Mouse (Mus musculus): ENCODE measurements around the gene Jmjd6. TPM values are rescaled to one million over a fixed set of nuclear protein-coding genes. Genes with fewer than 3 reads are reported as not detected.
"Not testable (repeated sequence)": the region's sequence is repeated elsewhere in the genome, so short reads cannot be mapped to it uniquely, and the experiment has no call there.

Gene Jmjd6
- total RNA-seq, 2 experiments from 2014 or later, result 33.3 to 37.8 TPM

- intact Hi-C loops (cut with DNase I), result loop anchor here (1.0 kb wide), 1 partner anchor 9 kb away; the partner anchor contains the start of genes Jmjd6 and Mettl23
- peak; percentile 85 to 89 for DNase-seq
These were observed 9.1 kb upstream of the Jmjd6 start, which contains the start of gene Mfsd11 for GRCm38 (mm10) chr11:116852291-116852890. Gene Mfsd11 (plus strand): TSS chr11:116852440.

DNA sequence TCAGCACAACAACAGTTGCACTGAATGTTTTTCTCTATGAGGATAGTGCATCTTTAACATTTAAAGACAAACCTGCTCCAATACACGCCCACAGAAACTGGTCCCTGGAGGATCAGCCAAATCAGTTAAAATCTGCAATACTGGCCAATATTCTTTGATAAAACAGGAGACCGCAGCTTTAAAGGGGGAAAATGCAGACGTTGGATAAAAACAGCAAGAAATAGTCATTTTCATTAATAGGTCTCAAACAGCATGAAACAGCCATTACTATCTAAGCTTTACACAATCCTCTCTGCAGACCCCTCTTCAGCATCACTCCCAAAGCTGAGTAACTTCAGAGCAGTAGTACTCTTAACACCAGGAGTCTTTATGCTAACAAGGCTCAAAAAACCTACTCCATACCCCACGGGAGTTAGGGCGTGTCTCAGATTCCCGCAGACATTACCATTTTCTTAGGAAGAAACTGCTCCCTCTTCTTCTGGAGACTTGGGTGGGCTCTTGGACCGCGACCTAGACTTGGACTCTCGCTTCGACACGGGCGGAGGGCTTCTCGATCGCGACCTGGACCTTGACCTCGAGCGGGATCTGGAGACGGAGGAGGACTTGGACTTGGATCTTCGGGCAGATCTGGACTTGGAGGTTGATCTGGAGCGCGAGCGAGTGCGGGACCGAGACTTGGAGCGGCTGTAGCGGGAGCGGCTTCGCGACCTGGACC, 8.5 kb upstream of the Jmjd6 start:
- no peak for DNase-seq
- intact Hi-C loops (cut with DNase I), result loop anchor here (1.0 kb wide), 1 partner anchor 8 kb away; the partner anchor contains the start of genes Jmjd6 and Mettl23

DNA sequence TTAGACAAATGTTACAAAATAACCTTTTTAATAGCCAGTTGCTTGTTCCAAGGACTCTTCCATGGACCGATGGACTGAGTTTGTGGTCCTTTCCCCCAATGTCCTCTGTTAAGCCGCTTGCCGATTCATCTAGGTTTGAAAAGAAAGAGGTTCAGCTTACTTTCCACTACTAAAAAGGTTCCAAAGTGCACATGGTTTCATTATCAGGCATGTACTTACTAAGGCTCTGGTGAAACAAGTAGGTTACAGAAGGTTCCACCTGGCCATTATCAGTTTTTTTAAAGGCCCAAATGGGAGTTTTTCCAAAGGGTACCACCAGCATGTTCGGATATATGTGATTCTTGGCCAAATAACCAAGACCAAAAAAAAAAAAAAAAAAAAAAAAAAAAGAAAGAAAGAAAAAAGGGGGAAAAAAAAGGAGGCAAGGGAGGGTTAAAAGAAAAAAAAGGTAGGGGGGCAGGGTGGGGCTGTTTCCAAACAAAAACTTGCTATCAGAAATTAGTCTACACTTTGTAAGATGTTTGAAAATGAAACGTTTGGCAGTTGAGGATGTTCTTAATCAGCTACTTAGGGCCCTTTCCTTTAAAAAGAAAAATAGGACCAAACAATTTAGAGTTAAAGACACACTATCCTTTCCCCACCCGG, 7.7 kb upstream of the Jmjd6 start:
- intact Hi-C loops (cut with DNase I), result no loop called here
- DNase-seq, result no peak

DNA sequence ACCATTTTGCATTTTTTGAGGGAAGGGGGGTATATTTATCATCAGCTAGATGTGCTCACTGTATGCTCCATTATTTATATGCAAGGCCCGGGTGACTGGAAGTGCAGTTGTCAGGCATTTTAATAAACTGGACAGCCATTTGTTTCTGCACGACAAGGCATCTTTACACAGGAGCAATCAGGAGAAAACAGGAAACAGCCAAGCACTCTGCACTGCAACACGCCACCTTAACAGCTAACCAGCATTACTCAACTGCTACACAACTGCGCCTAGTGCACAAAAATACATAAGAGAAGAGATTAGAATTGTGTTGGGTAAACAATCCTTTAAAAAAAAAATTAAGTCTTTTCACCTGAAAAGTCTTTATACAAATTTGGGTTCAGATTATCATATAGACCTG, 6.8 kb upstream of the Jmjd6 start:
- DNase-seq, result no peak
- intact Hi-C loops (cut with DNase I), result no loop called here

DNA sequence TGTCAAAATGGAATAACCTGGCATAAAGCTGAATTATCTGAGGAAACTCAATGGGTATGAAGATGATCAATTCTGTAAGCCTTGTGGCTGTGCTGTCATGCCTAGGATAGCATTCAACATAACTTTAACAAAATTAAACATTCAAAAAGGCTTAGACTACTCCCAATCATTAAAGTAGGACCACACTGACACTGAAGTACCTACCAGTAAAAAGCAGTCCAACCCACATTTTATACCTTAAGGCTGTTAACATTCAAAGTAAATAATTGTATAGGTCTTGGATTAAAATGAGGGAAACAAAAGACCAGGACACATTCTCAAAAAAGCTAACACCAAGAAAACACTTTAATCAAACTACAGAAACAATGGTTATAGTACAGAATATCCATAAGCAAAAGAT, 6.3 kb upstream of the Jmjd6 start:
- intact Hi-C loops (cut with DNase I), result no loop called here
- no peak for DNase-seq

DNA sequence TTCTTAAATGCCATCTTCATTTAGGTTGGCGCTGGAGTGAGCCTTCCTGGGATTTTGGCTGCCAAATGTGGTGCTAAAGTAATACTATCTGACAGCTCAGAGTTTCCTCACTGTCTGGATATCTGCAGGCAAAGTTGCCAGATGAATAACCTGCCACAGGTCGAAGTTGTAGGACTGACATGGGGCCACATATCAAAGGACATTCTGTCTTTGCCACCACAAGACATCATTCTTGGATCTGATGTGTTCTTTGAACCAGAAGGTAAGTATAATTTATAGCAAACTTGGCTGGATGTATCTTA, 5.6 kb upstream of the Jmjd6 start:
- intact Hi-C loops (cut with DNase I); DNase-seq: not testable (repeated sequence)

DNA sequence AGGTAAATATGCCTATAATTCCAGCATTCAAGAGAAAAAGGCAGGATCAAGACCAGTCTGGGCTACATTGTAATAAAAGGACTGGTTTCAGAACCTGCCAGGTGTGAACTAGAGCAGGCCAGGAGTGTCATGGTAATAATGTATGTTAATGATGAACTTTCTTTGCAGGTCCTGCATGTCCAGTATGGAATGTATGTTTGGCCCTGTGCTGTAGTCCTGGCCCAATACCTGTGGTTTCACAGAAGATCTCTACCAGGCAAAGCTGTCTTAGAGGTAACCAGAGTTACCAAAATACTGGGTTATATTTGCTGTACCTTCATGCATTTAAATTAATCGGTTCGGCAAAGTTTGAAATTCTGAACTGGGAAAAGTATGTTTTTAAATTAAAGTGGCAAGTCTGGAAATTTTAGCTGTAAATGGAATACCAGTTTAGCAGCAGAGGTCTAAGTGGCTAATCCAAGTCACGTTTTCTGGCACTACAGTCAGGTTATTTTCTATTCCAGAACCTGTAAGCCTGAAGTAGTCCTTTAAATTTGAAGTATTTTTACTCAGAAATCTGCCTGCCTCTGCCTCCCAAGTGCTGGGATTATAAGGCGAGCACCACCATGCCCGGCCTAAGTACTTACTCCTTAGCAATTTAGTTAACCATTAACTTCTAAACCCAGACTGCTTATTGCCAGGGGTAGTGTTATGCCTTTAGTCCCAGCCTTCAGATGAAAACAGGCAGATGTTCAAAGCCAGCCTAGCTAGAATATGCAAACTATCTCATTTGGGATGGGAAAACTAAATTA, 5.0 kb upstream of the Jmjd6 start:
- intact Hi-C loops (cut with DNase I), result no loop called here
- no peak for DNase-seq

DNA sequence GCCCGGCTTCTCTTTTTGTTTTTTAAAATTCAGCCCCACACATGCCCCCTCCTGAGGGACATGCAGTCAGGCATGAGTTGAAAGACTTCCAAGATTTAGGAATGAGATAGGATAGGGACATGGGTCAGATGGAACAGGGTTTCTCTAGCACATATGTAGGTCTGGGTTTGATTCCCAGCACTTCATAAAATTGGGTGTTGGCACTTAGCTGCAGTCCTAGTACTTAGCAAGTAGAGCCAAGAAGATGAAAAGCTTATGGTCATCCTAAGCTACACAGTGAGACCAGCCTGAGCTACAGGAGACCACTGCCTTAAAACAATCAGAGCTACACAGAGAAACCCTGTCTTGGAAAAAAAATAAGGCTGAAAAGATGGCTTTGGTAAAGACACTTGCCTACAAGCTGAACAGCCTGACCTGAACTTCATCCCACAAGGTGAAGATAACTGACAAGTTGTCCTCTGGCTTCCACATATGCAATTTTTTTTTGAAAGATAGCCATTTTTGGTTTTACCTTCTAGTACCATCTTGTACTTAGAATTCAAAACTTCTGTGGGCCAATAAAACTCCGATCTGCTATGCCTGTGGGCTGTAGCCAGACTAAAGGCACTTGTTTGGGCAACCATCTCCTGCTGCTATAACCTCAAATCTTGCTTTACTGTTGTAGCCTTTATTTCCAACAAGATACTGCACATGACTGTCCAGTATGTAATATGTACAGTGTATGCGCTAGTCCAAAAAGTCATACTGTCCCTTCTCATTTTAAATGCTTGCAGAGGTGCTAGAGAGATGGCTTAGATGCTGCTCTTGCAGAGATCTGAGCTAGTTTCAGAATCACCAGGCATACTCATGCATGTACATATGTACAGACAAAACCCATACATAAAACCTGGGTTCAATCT, 4.2 kb upstream of the Jmjd6 start:
- DNase-seq, result no peak
- intact Hi-C loops (cut with DNase I), result no loop called here

- no peak for DNase-seq
- intact Hi-C loops (cut with DNase I), result no loop called here
These were observed 3.4 kb upstream of the Jmjd6 start for GRCm38 (mm10) chr11:116846593-116847181.

DNA sequence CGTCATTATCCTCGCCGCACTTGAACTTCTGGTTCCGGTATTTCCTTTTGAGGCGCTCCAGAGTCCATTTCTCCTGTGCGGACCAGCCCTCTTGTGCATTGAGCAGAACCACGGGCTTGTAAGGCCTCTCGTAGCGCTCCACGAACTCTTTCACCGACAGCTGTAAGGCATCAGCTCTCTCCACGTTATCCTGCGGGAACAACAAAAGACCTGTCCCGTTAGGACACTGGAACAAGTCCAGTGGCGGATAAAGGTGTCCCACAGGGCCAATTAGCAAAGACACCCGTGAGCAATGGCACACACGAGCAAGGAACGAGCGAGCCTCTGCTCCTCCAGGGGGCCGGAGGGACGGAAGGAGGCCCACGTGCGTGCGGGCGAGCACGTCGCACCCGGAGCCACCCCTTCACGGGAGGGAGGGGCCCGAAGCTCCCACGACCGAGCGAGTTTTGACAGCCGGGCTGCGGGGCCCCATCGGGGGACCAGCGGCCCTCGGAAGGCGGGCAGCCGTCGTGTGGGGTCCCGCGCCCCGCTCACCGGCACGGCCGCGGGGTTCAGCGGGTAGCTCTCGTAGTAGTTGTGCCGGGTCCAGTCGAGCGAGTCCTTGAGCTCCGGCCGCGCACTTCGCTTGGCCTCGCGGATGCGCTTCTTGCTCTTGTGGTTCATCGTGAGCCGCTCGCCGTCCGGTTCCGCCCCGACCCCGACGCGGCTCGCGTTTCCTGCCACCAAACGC, 553 bp downstream of the Jmjd6 start:
- DNase-seq, result peak; percentile 76 to 78
- intact Hi-C loops (cut with DNase I), result loop anchor here (1.0 to 2.0 kb wide), 2 partner anchors 10 to 14 kb away; partner anchors contain the start of genes Mfsd11 and Mxra7

- intact Hi-C loops (cut with DNase I), result no loop called here
- no peak for DNase-seq
These were observed 2.5 kb downstream of the Jmjd6 start for GRCm38 (mm10) chr11:116840748-116841147.

DNA sequence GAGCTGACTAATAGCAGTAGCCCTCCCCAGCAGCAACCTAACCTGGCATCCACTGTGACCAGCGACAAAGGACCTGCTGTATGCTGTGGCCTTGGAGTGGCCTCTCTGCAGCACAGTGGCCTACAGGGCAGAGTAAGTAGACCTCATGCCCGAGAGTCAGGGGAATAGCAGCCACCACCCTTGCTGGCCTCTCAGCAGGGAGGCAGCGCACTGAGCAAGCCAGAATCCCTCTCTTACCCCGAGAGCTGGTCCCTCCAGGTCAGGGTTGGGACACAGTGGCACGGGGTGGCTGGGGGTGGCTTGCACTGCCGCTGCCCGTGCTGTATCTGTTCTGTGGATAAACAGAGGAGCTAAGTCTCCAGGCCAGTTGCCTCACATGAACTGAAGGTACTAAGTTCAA, 3.6 kb downstream of the Jmjd6 start:
- no peak for DNase-seq
- intact Hi-C loops (cut with DNase I), result no loop called here

GRCm38 (mm10) chr11:116838936-116839335, 4.3 kb downstream of the Jmjd6 start:
- no peak for DNase-seq

DNA sequence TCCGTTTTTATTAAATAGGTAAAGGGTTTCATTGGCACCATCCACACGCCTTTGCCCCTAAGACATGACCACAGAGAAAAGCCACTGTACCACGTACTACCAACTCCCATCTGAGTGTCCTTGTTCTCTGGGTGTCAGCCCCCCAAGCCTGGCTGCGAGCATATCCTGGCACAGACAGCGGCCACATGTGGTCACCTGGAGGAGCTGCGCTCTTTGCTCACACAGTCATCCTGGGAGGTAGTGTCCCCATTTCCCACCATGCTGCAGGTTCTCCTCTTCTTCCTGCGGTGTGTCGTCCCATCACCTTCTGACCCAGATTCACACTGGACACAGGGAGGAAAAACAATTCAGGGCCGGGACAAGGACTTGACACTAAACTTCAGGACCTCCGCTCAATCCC, 5.8 kb downstream of the Jmjd6 start:
- intact Hi-C loops (cut with DNase I), result no loop called here
- no peak for DNase-seq

More at GRCm38 (mm10) chr11:116838936-116839335, 4.3 kb downstream of the Jmjd6 start:
- intact Hi-C loops (cut with DNase I), result no loop called here

- intact Hi-C loops (cut with DNase I), result no loop called here
- no peak for DNase-seq
These were observed 7.0 kb downstream of the Jmjd6 start for GRCm38 (mm10) chr11:116836283-116836682.

DNA sequence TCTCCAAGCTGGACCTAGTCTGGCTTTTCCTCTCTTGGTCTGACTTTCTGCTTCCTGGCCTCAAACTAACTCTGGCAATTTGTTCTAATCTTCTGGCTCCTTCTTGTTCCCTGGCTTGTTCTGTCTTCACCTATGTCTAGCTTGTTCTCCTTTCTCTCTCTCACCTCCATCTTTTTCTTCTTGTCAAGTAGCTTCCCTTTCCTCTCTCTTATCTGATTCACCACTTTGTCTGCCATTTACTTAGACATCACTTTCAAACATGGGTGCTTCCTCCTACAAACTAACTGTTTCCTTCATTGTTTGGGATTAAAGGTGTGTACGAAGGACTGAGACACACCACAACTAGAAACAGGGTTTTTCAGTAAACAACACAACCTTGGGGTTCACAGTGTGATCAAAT, 8.3 kb downstream of the Jmjd6 start:
- no peak for DNase-seq
- intact Hi-C loops (cut with DNase I), result no loop called here

GRCm38 (mm10) chr11:116832172-116832685, 11.0 kb downstream of the Jmjd6 start:
- DNase-seq, result no peak
- intact Hi-C loops (cut with DNase I), result no loop called here

DNA sequence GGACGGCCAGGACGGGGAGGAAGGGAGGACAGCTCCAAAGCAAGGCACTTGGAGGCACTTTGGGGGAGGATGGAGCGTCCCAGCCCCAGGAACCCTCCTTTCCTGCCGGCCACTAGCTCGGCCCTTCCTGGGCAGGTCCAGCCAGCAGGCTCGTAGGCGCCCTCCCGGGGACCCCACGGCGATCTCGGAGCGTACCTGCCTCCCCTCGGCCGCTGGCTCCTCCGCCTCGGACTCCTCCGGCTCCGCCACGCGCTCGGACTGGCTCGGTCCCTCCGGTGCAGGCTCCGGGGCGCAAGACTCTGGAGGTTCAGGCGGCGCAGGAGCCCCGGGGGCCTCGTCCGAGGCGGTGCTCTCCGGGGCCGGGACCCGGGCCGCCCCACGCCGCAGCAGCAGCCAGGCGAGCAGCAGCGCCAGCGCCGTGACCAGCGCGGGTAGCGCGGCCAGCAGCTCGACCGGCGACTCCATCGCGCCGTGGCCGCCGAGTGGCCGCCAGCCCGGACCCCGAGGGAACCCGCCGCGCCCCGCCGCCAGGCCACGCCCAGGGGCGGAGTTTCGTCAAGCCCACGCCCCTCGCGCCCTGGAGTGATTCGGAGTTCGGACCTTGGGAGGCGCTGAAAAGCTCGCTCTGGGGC, 15.6 kb downstream of the Jmjd6 start, which contains the start of gene Mxra7:
Gene Mxra7 (minus strand): TSS at position 513 of the 632 bp plus-strand sequence.
- DNase-seq, result peak; percentile 89 to 91
- intact Hi-C loops (cut with DNase I), result loop anchor here (2.0 kb wide), 1 partner anchor 15 kb away; the partner anchor contains the start of genes Jmjd6 and Mettl23
